Comparison of ENCODE assay signal across 13 mouse cellular contexts in the genomic region with DNA sequence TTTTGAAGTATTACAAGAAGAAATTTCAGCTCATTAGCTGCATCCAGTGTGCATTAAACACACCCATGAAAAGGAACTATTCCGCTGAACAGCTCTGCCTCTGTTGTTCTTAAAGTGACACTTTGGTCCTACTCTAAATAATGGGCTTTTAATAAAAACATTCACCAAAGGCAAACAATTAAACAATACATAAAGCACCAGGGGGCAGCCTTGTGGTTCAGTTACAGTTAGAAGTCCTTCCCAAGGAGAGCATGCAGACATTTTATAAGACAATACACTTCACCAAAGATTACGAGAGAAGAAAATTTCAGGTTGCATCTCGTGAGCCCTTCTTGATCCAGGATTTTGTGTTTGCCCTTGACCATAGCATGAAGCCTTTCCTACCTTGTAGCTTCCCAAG.
DNase-seq lines count a peak whose midpoint lies in the region; ATAC-seq lines count a peak whose summit lies in the region.
"Had no signal": no experiment of that assay in that cellular context is flagged by ENCODE, and none has a peak within 500 bp of the region (broad histone marks: within the 10 kb centered on the region; RNA-seq: fewer than 3 reads in every experiment).

No protein-coding gene starts in this region.

- no peak overlapping the region; the same call in 1 of the 2 replicates for H3K27ac ChIP-seq in embryonic facial prominence, embryonic 14.5 days (replicated peaks; ENCODE audit: low read depth, low read length)
- H3K27ac ChIP-seq: forebrain, embryonic 12.5 days had no signal

- ATAC-seq in embryonic facial prominence, embryonic 14.5 days (ENCODE audit: low read depth): no peak

- WGBS in embryonic facial prominence, embryonic 14.5 days: 62% methylated on average over 3 of the region's 3 CpGs

- no peaks in the 10 kb centered on the region for H3K27me3 ChIP-seq in embryonic facial prominence, embryonic 14.5 days (replicated peaks; ENCODE audit: control insufficient read depth, insufficient read depth, low read length)
- H3K27me3 ChIP-seq: forebrain, embryonic 12.5 days had no signal

- no peaks in the 10 kb centered on the region for H3K9me3 ChIP-seq in embryonic facial prominence, embryonic 14.5 days (ENCODE audit: control insufficient read depth, low read length)
- H3K9me3 ChIP-seq: forebrain, embryonic 12.5 days had no signal

- H3K9ac ChIP-seq in embryonic facial prominence, embryonic 14.5 days (ENCODE audit: low read depth, low read length): no peak overlapping the region
- H3K9ac ChIP-seq: forebrain, embryonic 12.5 days had no signal

- no peak overlapping the region for H3K4me2 ChIP-seq in embryonic facial prominence, embryonic 14.5 days (ENCODE audit: low read depth, low read length)
- H3K4me2 ChIP-seq: forebrain, embryonic 12.5 days had no signal

- no peaks in the 10 kb centered on the region for H3K36me3 ChIP-seq in embryonic facial prominence, embryonic 14.5 days (ENCODE audit: control insufficient read depth, insufficient read depth, low read length)
- H3K36me3 ChIP-seq: forebrain, embryonic 12.5 days had no signal

- peaks cover 15% of the 10 kb centered on the region; the same call in 1 of the 2 replicates for H3K4me1 ChIP-seq in embryonic facial prominence, embryonic 14.5 days (ENCODE audit: control insufficient read depth, insufficient read depth, low read length)

- intact Hi-C loops in heart, postnatal 36 days (cut with DNase I): loop anchor here (5.0 kb wide), 1 partner anchor 456 kb away; no protein-coding TSS in a partner anchor

- peak; percentile 10 for DNase-seq in heart, postnatal 4 days
- no peak for DNase-seq in heart, postnatal 36 days
- DNase-seq in 3T3-L1 (ENCODE audit: low read depth, low spot score) (peak; percentile 62), NIH3T3 (ENCODE audit: low read depth) (peak; percentile 67)
- peak; percentile 51 for DNase-seq in embryonic facial prominence, embryonic 14.5 days (ENCODE audit: low spot score)
- DNase-seq in thymus, postnatal 25 days: no peak
- DNase-seq in cerebellum, postnatal 4 days (ENCODE audit: low spot score in 2 of 2): no peak
- DNase-seq: cerebellum, postnatal 25 days; gastrocnemius, postnatal 10 days; left cerebral cortex, postnatal 4 days; lung, postnatal 36 days; midbrain, embryonic 14.5 days had no signal

- no peak overlapping the region for H3K4me3 ChIP-seq in embryonic facial prominence, embryonic 14.5 days (ENCODE audit: low read depth, low read length)
- H3K4me3 ChIP-seq: forebrain, embryonic 12.5 days had no signal

Comparison
In these comparisons a context has a peak if more than half of its experiments do, and no peak if none do; other contexts are left out.
1. DNase-seq: peak in heart, postnatal 4 days (single experiment), 3T3-L1 (single experiment), NIH3T3 (single experiment) and embryonic facial prominence, embryonic 14.5 days (single experiment); none in heart, postnatal 36 days (0 of 2), thymus, postnatal 25 days (single experiment) and cerebellum, postnatal 4 days (0 of 2).